Mouse (Mus musculus): ENCODE measurements around the gene Noa1. TPM values are rescaled to one million over a fixed set of nuclear protein-coding genes. Genes with fewer than 3 reads are reported as not detected.

Gene Noa1
- total and polyA plus RNA-seq, 2 experiments from 2014 or later = 16.3 to 33.3 TPM

DNA sequence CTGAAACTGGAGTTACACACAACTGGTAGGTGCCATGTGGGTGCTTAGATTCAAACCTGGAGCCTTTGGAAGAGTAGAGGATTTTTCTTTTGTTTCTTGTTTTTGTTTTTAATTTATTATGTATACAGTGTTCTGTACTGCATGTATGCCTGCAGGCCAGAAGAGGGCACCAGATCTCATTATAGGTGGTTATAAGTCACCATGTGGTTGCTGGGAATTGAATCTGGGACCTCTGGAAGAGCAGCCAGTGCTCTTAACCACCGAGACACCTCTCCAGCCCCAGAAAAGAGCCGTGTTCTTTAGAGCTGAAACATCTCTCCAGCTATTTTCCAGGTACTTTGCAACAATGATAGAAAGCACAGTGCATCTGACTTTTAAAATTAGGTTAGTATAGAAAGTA, 19.3 kb downstream of the Noa1 start:
- H3K4me1 ChIP-seq (ENCODE audit: insufficient read depth, low read length) = no peaks in the 10 kb centered on the region
- DNase-seq (ENCODE audit: low spot score) = no peak
- no peak overlapping the region for H3K27ac ChIP-seq
- H3K4me2 ChIP-seq (ENCODE audit: low read depth, low read length) = no peak overlapping the region
- no peak for ATAC-seq
- peaks cover 13% of the 10 kb centered on the region for H3K36me3 ChIP-seq (ENCODE audit: insufficient read depth, low read length)
- WGBS = 90% methylated on average over 2 of the region's 2 CpGs
- no peak for TF ChIP-seq CTCF (IDR thresholded peaks at IDR 0.05; ENCODE audit: low read depth)
- H3K27me3 ChIP-seq (ENCODE audit: insufficient read depth, low read length) = no peaks in the 10 kb centered on the region
- H3K4me3 ChIP-seq (ENCODE audit: low read length) = no peak overlapping the region
- H3K9me3 ChIP-seq (ENCODE audit: low read length) = no peaks in the 10 kb centered on the region
- H3K9ac ChIP-seq (replicated peaks; ENCODE audit: low read length) = no peak overlapping the region

DNA sequence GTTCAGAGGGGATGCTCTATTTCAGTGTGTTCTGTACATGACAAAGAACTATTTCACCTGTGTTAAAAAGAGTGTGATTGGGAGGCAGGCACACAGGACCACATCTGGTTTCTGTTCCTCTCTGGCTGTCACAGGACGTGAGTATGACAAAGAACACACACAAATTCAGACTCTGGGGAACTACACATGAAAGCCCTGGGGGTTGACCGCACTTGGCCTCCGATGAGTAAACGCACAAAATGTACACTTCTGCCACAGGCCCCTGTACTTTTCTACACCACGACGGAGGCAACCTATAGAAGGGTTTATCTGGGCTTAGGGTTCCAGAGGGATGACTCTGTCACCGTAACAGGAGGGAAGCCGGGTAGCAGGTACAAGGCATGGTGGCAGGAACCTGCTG, 20.2 kb downstream of the Noa1 start:
- no peak for TF ChIP-seq CTCF (IDR thresholded peaks at IDR 0.05; ENCODE audit: low read depth)
- Histone ChIP-seq H3K9me3 (ENCODE audit: low read length) (no peaks in the 10 kb centered on the region), H3K4me1 (ENCODE audit: insufficient read depth, low read length) (no peaks in the 10 kb centered on the region), H3K4me2 (ENCODE audit: low read depth, low read length) (no peak overlapping the region), H3K4me3 (ENCODE audit: low read length) (no peak overlapping the region), H3K27me3 (ENCODE audit: insufficient read depth, low read length) (no peaks in the 10 kb centered on the region), H3K36me3 (ENCODE audit: insufficient read depth, low read length) (peaks cover 9% of the 10 kb centered on the region), H3K9ac (replicated peaks; ENCODE audit: low read length) (no peak overlapping the region), H3K27ac (no peak overlapping the region)
- DNase-seq (ENCODE audit: low spot score) (no peak), ATAC-seq (no peak)
- 88% methylated on average over 8 of the region's 8 CpGs for WGBS

DNA sequence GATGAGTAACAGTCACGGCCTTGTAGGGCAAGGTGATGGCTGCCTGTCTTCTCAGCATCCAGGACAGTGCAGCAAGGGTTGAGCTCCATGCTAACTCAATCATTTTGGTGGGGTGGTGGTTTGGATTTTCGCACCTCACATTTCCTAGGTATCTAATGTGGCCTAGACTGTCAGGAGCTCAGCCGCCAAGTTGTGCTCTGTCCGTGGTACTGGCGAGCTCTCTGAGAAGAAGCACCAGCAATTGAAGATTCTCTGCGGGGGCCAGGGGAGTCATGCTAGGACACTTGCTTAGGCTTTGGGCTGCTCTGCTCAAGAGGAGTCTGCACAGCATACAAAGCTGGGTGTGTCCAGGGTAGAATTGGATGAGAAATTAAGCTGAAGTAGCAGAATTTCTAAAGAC, 22.0 kb downstream of the Noa1 start:
- 84% methylated on average over 6 of the region's 6 CpGs for WGBS
- TF ChIP-seq CTCF (IDR thresholded peaks at IDR 0.05; ENCODE audit: low read depth) = no peak
- peaks cover 3% of the 10 kb centered on the region; the same call in 1 of the 2 replicates for H3K36me3 ChIP-seq (ENCODE audit: insufficient read depth, low read length)

GRCm38 (mm10) chr5:77286904-77287303, 23.0 kb downstream of the Noa1 start:
- TF ChIP-seq CTCF (IDR thresholded peaks at IDR 0.05; ENCODE audit: low read depth) = no peak
- H3K27me3 ChIP-seq (ENCODE audit: insufficient read depth, low read length) = no peaks in the 10 kb centered on the region
- H3K4me2 ChIP-seq (ENCODE audit: low read depth, low read length) = no peak overlapping the region
- H3K9ac ChIP-seq (replicated peaks; ENCODE audit: low read length) = no peak overlapping the region
- ATAC-seq (no peak), DNase-seq (ENCODE audit: low spot score) (no peak)
- H3K4me3 ChIP-seq (ENCODE audit: low read length) = no peak overlapping the region
- no peaks in the 10 kb centered on the region for H3K9me3 ChIP-seq (ENCODE audit: low read length)
- peaks cover 11% of the 10 kb centered on the region; the same call in 1 of the 2 replicates for H3K36me3 ChIP-seq (ENCODE audit: insufficient read depth, low read length)
- H3K4me1 ChIP-seq (ENCODE audit: insufficient read depth, low read length) = no peaks in the 10 kb centered on the region
- no peak overlapping the region for H3K27ac ChIP-seq
- 81% methylated on average over 5 of the region's 5 CpGs for WGBS

More for the DNA sequence above, 22.0 kb downstream of the Noa1 start:
- Histone ChIP-seq H3K4me3 (ENCODE audit: low read length) (no peak overlapping the region), H3K9ac (replicated peaks; ENCODE audit: low read length) (no peak overlapping the region), H3K4me1 (ENCODE audit: insufficient read depth, low read length) (no peaks in the 10 kb centered on the region), H3K27me3 (ENCODE audit: insufficient read depth, low read length) (no peaks in the 10 kb centered on the region), H3K4me2 (ENCODE audit: low read depth, low read length) (no peak overlapping the region), H3K9me3 (ENCODE audit: low read length) (no peaks in the 10 kb centered on the region), H3K27ac (no peak overlapping the region)
- ATAC-seq = no peak
- DNase-seq (ENCODE audit: low spot score) = no peak

DNA sequence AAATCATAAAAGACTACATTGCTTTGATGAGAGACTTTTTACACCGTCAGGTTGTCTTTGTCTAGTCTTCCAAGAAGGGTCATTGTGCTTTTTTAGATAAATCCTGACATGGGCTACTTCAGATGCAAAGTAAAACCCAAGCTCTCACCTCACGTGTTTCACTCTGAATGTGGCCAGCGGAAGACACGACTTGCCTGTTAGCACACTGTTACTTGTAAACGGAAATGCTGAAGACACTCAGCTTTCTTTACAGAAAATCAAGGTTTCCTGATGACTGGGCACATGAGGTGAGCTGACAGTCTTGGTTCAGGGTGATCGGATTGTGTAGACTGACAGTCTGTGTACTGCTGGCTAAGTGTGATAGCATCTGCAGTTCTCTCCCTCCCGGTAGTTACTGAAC, 24.2 kb downstream of the Noa1 start:
- Histone ChIP-seq H3K4me3 (ENCODE audit: low read length) (no peak overlapping the region), H3K4me2 (ENCODE audit: low read depth, low read length) (no peak overlapping the region), H3K4me1 (ENCODE audit: insufficient read depth, low read length) (no peaks in the 10 kb centered on the region), H3K27ac (no peak overlapping the region), H3K36me3 (ENCODE audit: insufficient read depth, low read length) (peaks cover 13% of the 10 kb centered on the region; the same call in 1 of the 2 replicates), H3K27me3 (ENCODE audit: insufficient read depth, low read length) (no peaks in the 10 kb centered on the region), H3K9me3 (ENCODE audit: low read length) (no peaks in the 10 kb centered on the region), H3K9ac (replicated peaks; ENCODE audit: low read length) (no peak overlapping the region)
- ATAC-seq (no peak), DNase-seq (ENCODE audit: low spot score) (no peak)
- 81% methylated on average over 7 of the region's 7 CpGs for WGBS
- TF ChIP-seq CTCF (IDR thresholded peaks at IDR 0.05; ENCODE audit: low read depth) = no peak

DNA sequence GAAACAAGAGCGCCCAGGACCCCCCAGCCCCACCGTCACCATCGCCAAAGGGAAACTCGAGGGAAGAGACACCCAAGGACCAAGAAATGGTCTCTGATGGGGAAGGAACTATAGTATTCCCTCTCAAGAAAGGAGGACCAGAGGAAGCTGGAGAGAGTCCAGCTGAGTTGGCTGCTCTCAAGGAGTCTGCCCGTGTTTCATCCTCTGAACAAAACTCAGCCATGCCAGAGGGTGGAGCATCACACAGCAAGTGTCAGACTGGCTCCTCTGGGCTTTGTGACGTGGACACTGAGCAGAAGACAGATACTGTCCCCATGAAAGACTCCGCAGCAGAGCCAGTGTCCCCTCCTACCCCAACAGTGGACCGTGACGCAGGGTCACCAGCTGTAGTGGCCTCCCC, 27.6 kb downstream of the Noa1 start:
- WGBS = 68% methylated on average over 9 of the region's 9 CpGs
- no peaks in the 10 kb centered on the region for H3K9me3 ChIP-seq (ENCODE audit: low read length)
- no peak overlapping the region for H3K27ac ChIP-seq
- DNase-seq (ENCODE audit: low spot score) (peak; percentile 59), ATAC-seq (peak; percentile 77; the same call in 1 of the 2 replicates)
- 0 out of 2 replicates have a peak overlapping the region, but pooled peaks have one; percentile 35 for H3K9ac ChIP-seq (replicated peaks; ENCODE audit: low read length)
- peaks cover 16% of the 10 kb centered on the region; the same call in 1 of the 2 replicates for H3K36me3 ChIP-seq (ENCODE audit: insufficient read depth, low read length)
- H3K4me3 ChIP-seq (ENCODE audit: low read length) = peak overlapping the region; percentile 11; the same call in 1 of the 2 replicates
- no peaks in the 10 kb centered on the region for H3K4me1 ChIP-seq (ENCODE audit: insufficient read depth, low read length)
- TF ChIP-seq CTCF (IDR thresholded peaks at IDR 0.05; ENCODE audit: low read depth) = no peak
- no peaks in the 10 kb centered on the region for H3K27me3 ChIP-seq (ENCODE audit: insufficient read depth, low read length)
- peak overlapping the region; percentile 28; the same call in 1 of the 2 replicates for H3K4me2 ChIP-seq (ENCODE audit: low read depth, low read length)

DNA sequence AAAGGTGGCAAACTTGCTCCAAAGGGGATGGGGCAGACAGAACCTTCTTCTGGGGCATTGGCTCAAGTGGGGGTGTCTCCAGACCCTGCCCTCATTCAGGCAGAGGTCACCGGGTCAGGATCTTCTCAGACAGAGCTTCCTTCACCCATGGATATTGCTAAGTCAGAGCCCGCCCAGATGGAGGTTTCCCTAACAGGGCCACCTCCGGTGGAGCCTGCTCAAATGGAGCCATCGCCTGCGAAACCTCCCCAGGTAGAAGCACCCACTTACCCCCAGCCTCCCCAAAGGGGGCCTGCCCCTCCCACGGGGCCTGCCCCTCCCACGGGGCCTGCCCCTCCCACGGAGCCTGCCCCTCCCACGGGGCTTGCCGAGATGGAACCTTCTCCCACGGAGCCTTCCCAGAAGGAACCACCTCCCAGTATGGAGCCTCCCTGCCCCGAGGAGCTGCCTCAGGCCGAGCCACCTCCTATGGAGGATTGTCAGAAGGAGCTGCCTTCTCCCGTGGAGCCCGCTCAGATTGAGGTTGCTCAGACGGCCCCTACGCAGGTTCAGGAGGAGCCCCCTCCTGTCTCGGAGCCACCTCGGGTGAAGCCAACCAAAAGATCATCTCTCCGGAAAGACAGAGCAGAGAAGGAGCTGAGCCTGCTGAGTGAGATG, 28.2 kb downstream of the Noa1 start:
- H3K4me2 ChIP-seq (ENCODE audit: low read depth, low read length) = peak overlapping the region; percentile 28; the same call in 1 of the 2 replicates
- 0 out of 2 replicates have a peak overlapping the region, but pooled peaks have one; percentile 20 for H3K27ac ChIP-seq
- H3K27me3 ChIP-seq (ENCODE audit: insufficient read depth, low read length) = no peaks in the 10 kb centered on the region
- H3K4me1 ChIP-seq (ENCODE audit: insufficient read depth, low read length) = no peaks in the 10 kb centered on the region
- TF ChIP-seq CTCF (IDR thresholded peaks at IDR 0.05; ENCODE audit: low read depth) = no peak
- 73% methylated on average over 20 of the region's 20 CpGs for WGBS
- ATAC-seq = peak; percentile 54; the same call in 1 of the 2 replicates
- no peaks in the 10 kb centered on the region for H3K9me3 ChIP-seq (ENCODE audit: low read length)
- DNase-seq (ENCODE audit: low spot score) = no peak
- 0 out of 2 replicates have a peak overlapping the region, but pooled peaks have one; percentile 35 for H3K9ac ChIP-seq (replicated peaks; ENCODE audit: low read length)
- peaks cover 16% of the 10 kb centered on the region; the same call in 1 of the 2 replicates for H3K36me3 ChIP-seq (ENCODE audit: insufficient read depth, low read length)
- H3K4me3 ChIP-seq (ENCODE audit: low read length) = peak overlapping the region; percentile 11; the same call in 1 of the 2 replicates
